Mouse (Mus musculus): ENCODE results near the gene Sval2. TPM values are rescaled to one million over a fixed set of nuclear protein-coding genes. Genes with fewer than 3 reads are reported as not detected.

Sval2 gene
- polyA plus RNA-seq (2016; fragmentation: Nextera tagmentation; extraction: Ambion mirVana) = not detected in 2 replicates

- Histone ChIP-seq H3K27me3 (no peaks in the 10 kb centered on the region), H3K36me3 (no peaks in the 10 kb centered on the region), H3K9ac (replicated peaks) (no peak within 1 kb of the TSS), H3K4me2 (replicated peaks) (no peak within 1 kb of the TSS), H3K9me3 (no peaks in the 10 kb centered on the region), H3K4me1 (no peaks in the 10 kb centered on the region), H3K4me3 (no peak within 1 kb of the TSS), H3K27ac (replicated peaks) (no peak within 1 kb of the TSS)
- WGBS = 83% methylated on average over 3 of the region's 3 CpGs
- no peak for ATAC-seq (ENCODE audit: low FRiP score, low read depth)
Measured at GRCm38 (mm10) chr6:41852689-41853088, at the start of gene Sval2. Gene Sval2, plus strand, starts transcription at chr6:41852989.

DNA sequence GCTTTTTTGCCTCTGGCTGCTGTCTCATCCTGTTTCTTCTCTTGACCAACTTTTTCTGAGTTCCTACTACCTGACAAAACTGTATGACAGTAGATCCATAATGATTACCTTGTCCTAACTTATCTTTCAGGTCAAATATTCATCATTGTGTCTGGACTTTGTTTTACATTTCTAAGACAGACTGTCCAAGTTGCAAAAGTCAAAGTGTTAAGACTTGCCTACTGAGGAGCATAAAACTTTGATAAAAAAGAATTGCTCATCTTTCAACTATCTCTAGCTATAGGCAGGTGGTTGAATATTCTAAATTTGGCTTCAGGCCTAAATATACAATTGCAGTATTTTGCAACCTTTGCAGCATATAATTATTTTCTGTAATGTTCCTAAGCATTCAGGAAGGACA, 28.7 kb upstream of the Sval2 start:
- Histone ChIP-seq H3K27ac (replicated peaks) (no peak overlapping the region), H3K9ac (replicated peaks) (no peak overlapping the region), H3K36me3 (no peaks in the 10 kb centered on the region), H3K27me3 (no peaks in the 10 kb centered on the region), H3K4me2 (replicated peaks) (no peak overlapping the region), H3K4me1 (no peaks in the 10 kb centered on the region), H3K9me3 (no peaks in the 10 kb centered on the region), H3K4me3 (no peak overlapping the region)
- ATAC-seq (ENCODE audit: low FRiP score, low read depth) = no peak

DNA sequence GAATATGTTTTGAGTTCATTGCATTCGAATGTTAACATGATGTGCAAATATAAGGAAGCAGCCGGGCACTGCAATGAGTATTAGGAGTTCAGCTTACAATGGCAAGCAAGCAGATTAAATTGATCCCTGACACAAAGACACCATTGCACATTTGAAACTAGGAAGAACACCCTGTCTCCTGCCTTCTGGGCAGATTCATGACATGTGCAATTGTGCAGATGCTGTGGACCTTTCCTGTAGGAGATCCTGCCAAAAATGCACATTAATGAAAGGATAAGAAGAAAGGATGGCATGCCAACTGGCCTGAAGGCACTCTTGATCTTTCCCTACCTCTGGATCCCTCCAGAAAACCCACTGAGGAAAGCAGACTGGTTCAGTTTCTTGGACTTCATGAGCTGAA, 23.3 kb upstream of the Sval2 start:
- WGBS = 63% methylated on average over 2 of the region's 2 CpGs
- no peak for ATAC-seq (ENCODE audit: low FRiP score, low read depth)

DNA sequence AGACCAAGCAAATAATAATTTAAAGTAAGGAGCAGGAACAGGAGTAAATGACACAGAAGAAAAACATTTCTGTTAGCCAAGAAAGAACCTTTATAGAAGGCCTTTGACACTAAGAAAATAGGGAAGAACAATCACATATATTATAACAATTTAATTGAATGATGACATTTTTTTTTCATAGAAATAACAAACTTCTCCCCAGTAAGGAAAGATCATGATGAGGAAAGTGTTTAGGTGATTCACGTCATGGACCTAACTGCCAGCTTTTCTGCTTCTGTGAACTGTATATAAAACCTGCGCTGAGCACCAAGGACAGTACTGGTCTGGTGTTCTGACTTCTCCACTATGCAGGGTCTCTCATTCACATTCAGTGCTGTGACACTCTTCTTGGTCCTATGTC, 5.6 kb upstream of the Sval2 start, which contains the start of gene Pip:
TSS of gene Pip (plus strand) at position 301 of the 400 bp plus-strand sequence.
- H3K27me3 ChIP-seq = no peaks in the 10 kb centered on the region
- H3K9me3 ChIP-seq = no peaks in the 10 kb centered on the region
- H3K36me3 ChIP-seq = no peaks in the 10 kb centered on the region
- H3K4me2 ChIP-seq (replicated peaks) = no peak within 1 kb of the TSS
- H3K27ac ChIP-seq (replicated peaks) = no peak within 1 kb of the TSS
- no peaks in the 10 kb centered on the region for H3K4me1 ChIP-seq
- H3K9ac ChIP-seq (replicated peaks) = no peak within 1 kb of the TSS
- 86% methylated on average over 2 of the region's 2 CpGs for WGBS
- no peak for ATAC-seq (ENCODE audit: low FRiP score, low read depth)
- no peak within 1 kb of the TSS for H3K4me3 ChIP-seq

More for the DNA sequence above, 23.3 kb upstream of the Sval2 start:
- no peak overlapping the region for H3K9ac ChIP-seq (replicated peaks)
- H3K4me1 ChIP-seq = no peaks in the 10 kb centered on the region
- H3K9me3 ChIP-seq = no peaks in the 10 kb centered on the region
- H3K4me3 ChIP-seq = no peak overlapping the region
- no peaks in the 10 kb centered on the region for H3K27me3 ChIP-seq
- H3K27ac ChIP-seq (replicated peaks) = no peak overlapping the region
- H3K36me3 ChIP-seq = no peaks in the 10 kb centered on the region
- H3K4me2 ChIP-seq (replicated peaks) = no peak overlapping the region

- Histone ChIP-seq H3K27ac (replicated peaks) (no peak overlapping the region), H3K4me2 (replicated peaks) (no peak overlapping the region), H3K36me3 (no peaks in the 10 kb centered on the region), H3K4me1 (no peaks in the 10 kb centered on the region), H3K4me3 (no peak overlapping the region), H3K9ac (replicated peaks) (no peak overlapping the region), H3K27me3 (no peaks in the 10 kb centered on the region), H3K9me3 (no peaks in the 10 kb centered on the region)
- ATAC-seq (ENCODE audit: low FRiP score, low read depth) = no peak
- WGBS = 81% methylated on average over 2 of the region's 2 CpGs
Measured at GRCm38 (mm10) chr6:41864038-41864437, 11.2 kb downstream of the Sval2 start.

- no peaks in the 10 kb centered on the region for H3K27me3 ChIP-seq
- no peak overlapping the region for H3K27ac ChIP-seq (replicated peaks)
- H3K36me3 ChIP-seq = no peaks in the 10 kb centered on the region
- ATAC-seq (ENCODE audit: low FRiP score, low read depth) = no peak
- H3K4me2 ChIP-seq (replicated peaks) = no peak overlapping the region
- no peaks in the 10 kb centered on the region for H3K4me1 ChIP-seq
- no peak overlapping the region for H3K4me3 ChIP-seq
- H3K9ac ChIP-seq (replicated peaks) = no peak overlapping the region
- WGBS = 91% methylated on average over 5 of the region's 5 CpGs
- H3K9me3 ChIP-seq = no peaks in the 10 kb centered on the region
Measured at GRCm38 (mm10) chr6:41911625-41912024, 58.8 kb downstream of the Sval2 start.

Other genes with a start within 250 kb of the Sval2 start
- 17.6 and 20.7 TPM in 2 replicates for gene Ephb6, start 247.5 kb upstream of the Sval2 start, polyA plus RNA-seq (2016; fragmentation: Nextera tagmentation; extraction: Ambion mirVana)
- gene Trpv6, start 216.6 kb upstream of the Sval2 start, polyA plus RNA-seq (2016; fragmentation: Nextera tagmentation; extraction: Ambion mirVana) = 0.37 and 0.58 TPM in 2 replicates
- gene Trpv5, start 172.2 kb upstream of the Sval2 start, polyA plus RNA-seq (2016; fragmentation: Nextera tagmentation; extraction: Ambion mirVana) = not detected in 2 replicates
- gene Llcfc1, start 168.6 kb upstream of the Sval2 start, polyA plus RNA-seq (2016; fragmentation: Nextera tagmentation; extraction: Ambion mirVana) = not detected in 2 replicates
- 8.9 and 10.3 TPM in 2 replicates for gene Kel, start 148.7 kb upstream of the Sval2 start, polyA plus RNA-seq (2016; fragmentation: Nextera tagmentation; extraction: Ambion mirVana)
- not detected in 2 replicates for gene Olfr459, start 77.8 kb upstream of the Sval2 start, polyA plus RNA-seq (2016; fragmentation: Nextera tagmentation; extraction: Ambion mirVana)
- not detected in 2 replicates for gene Pip, start 5.5 kb upstream of the Sval2 start, polyA plus RNA-seq (2016; fragmentation: Nextera tagmentation; extraction: Ambion mirVana)
- gene Sval1, start 98.6 kb downstream of the Sval2 start, polyA plus RNA-seq (2016; fragmentation: Nextera tagmentation; extraction: Ambion mirVana) = not detected in 2 replicates
- not detected in 2 replicates for gene Sval3, start 115.2 kb downstream of the Sval2 start, polyA plus RNA-seq (2016; fragmentation: Nextera tagmentation; extraction: Ambion mirVana)
- not detected in 2 replicates for gene Sva, start 185.4 kb downstream of the Sval2 start, polyA plus RNA-seq (2016; fragmentation: Nextera tagmentation; extraction: Ambion mirVana)

Measured in midbrain, embryonic 12.5 days (tissue).